Mouse (Mus musculus) stomach, postnatal 0 days (tissue): ENCODE data around the gene Tent5c.

ENCODE experiments used
- CTCF ChIP-seq: IDR thresholded peaks from 2 replicates; pipeline ENCODE4 v1.5.1; 2016; ENCODE audit warnings: antibody characterized with exemption, low read depth, mild to moderate bottlenecking, moderate library complexity
- EP300 ChIP-seq: optimal IDR thresholded peaks from 2 replicates; pipeline ENCODE3; 2016; ENCODE audit warnings: antibody characterized with exemption

GRCm38 (mm10) chr3:100487046-100487445 lies 2.1 kb downstream of the Tent5c start:
- TF ChIP-seq CTCF (no peak), EP300 (no peak)
